Mouse (Mus musculus) megakaryocyte, embryonic 14.5 days (primary cell): Measurements from ENCODE around the gene Armcx1.
"Not testable (repeated sequence)": the region's sequence is repeated elsewhere in the genome, so short reads cannot be mapped to it uniquely, and the experiment has no call there.

ENCODE experiments used
- FLI1 ChIP-seq: IDR thresholded peaks from 2 replicates; pipeline ENCODE4 v1.6.1; 2012; ENCODE audit warnings: low read length, inconsistent platforms, mixed read lengths
- GATA1 ChIP-seq: IDR thresholded peaks from 3 replicates; pipeline ENCODE4 v1.6.1; 2012; ENCODE audit warnings: mixed read lengths, low read length, inconsistent platforms, borderline replicate concordance

GRCm38 (mm10) chrX:134723762-134724161 is 6.0 kb downstream of the Armcx1 start:
- not testable (repeated sequence) for TF ChIP-seq GATA1, FLI1
